Mouse (Mus musculus) CH12.LX (cell line): ENCODE results near the gene Sall1. TPM values are rescaled to one million over a fixed set of nuclear protein-coding genes. Genes with fewer than 3 reads are reported as not detected.

Experiments used
- DNase-seq: peaks from one replicate; pipeline ENCODE4 v3.0.0-alpha.2; 2013; ENCODE audit errors: extremely low read depth
- H3K27ac ChIP-seq: 2 replicates; pipeline ENCODE4 v1.5.1; 2012; ENCODE audit warnings: low read depth, mild to moderate bottlenecking, control low read depth, moderate library complexity; ENCODE audit not compliant: insufficient read depth
- H3K27me3 ChIP-seq: replicated peaks from 2 replicates; pipeline ENCODE3; 2012; ENCODE audit warnings: inconsistent platforms
- H3K36me3 ChIP-seq, 2 experiments: replicated peaks in 1 of 2; 2 replicates each; pipeline versions ENCODE3 to v1.6.1; 2012; ENCODE audit warnings: inconsistent platforms in 1 of 2, low read length in 1 of 2, mild to moderate bottlenecking in 1 of 2, mixed read lengths in 1 of 2, moderate library complexity in 1 of 2; ENCODE audit not compliant: control insufficient read depth in 1 of 2, insufficient read depth in 1 of 2
- H3K4me1 ChIP-seq, 2 experiments: 2 replicates each; pipeline ENCODE4 v1.6.1; 2012; ENCODE audit warnings: inconsistent platforms in 1 of 2, moderate library complexity in 1 of 2; ENCODE audit not compliant: insufficient read depth in 2 of 2, control insufficient read depth in 1 of 2
- H3K4me2 ChIP-seq: 2 replicates; pipeline ENCODE4 v1.6.1; 2012; ENCODE audit warnings: low read depth, mild to moderate bottlenecking, control low read depth; ENCODE audit not compliant: poor library complexity, insufficient read depth, severe bottlenecking
- H3K4me3 ChIP-seq, 3 experiments: fragments of 150-350 bp in 1 of 3; sonication (generic) in 1 of 3; replicated peaks in 1 of 3; 2 replicates each; pipeline versions ENCODE3 to v1.5.1; 2011 to 2012; ENCODE audit warnings: low read depth in 2 of 3, low read length in 2 of 3, mild to moderate bottlenecking in 2 of 3, moderate library complexity in 2 of 3, control low read depth in 1 of 3, improper control_type of control experiment in 1 of 3, inconsistent platforms in 1 of 3, mixed read lengths in 1 of 3; ENCODE audit not compliant: poor library complexity in 1 of 3
- H3K79me2 ChIP-seq: replicated peaks from 2 replicates; pipeline ENCODE4 v1.6.1; 2012; ENCODE audit warnings: mild to moderate bottlenecking, moderate library complexity; ENCODE audit not compliant: control insufficient read depth, poor library complexity, insufficient read depth, severe bottlenecking; ENCODE audit errors: extremely low read depth
- H3K9ac ChIP-seq: 2 replicates; pipeline ENCODE4 v1.6.1; 2012; ENCODE audit warnings: low read depth, mild to moderate bottlenecking, control low read depth, moderate library complexity; ENCODE audit not compliant: insufficient read depth
- H3K9me3 ChIP-seq: replicated peaks from 2 replicates; pipeline ENCODE3; 2012; ENCODE audit warnings: low read length, inconsistent platforms, mixed read lengths
- CHD1 ChIP-seq: IDR thresholded peaks from 2 replicates; pipeline ENCODE4 v1.6.1; 2012; ENCODE audit warnings: low read depth, low read length, improper control_type of control experiment, inconsistent platforms
- CHD2 ChIP-seq: IDR thresholded peaks from 2 replicates; pipeline ENCODE4 v1.6.1; 2011; ENCODE audit warnings: low read length, improper control_type of control experiment
- CTCF ChIP-seq, 2 experiments: IDR thresholded peaks in 1 of 2; conservative IDR thresholded peaks in 1 of 2; 2 replicates each; pipeline ENCODE4 v1.5.1; 2011 to 2012; ENCODE audit warnings: low read depth in 2 of 2, low read length in 2 of 2, improper control_type of control experiment in 1 of 2, inconsistent platforms in 1 of 2, mild to moderate bottlenecking in 1 of 2, moderate library complexity in 1 of 2
- ELF1 ChIP-seq: IDR thresholded peaks from 2 replicates; pipeline ENCODE4 v1.6.1; 2014; ENCODE audit warnings: low read depth, mild to moderate bottlenecking, inconsistent platforms, low read length, improper control_type of control experiment
- EP300 ChIP-seq: IDR thresholded peaks from 2 replicates; pipeline ENCODE4 v1.6.1; 2011; ENCODE audit warnings: low read length, improper control_type of control experiment
- ETS1 ChIP-seq: conservative IDR thresholded peaks from 2 replicates; pipeline ENCODE4 v1.6.1; 2012; ENCODE audit warnings: low read depth, mild to moderate bottlenecking, inconsistent platforms, low read length, improper control_type of control experiment, moderate library complexity
- JUND ChIP-seq: conservative IDR thresholded peaks from 2 replicates; pipeline ENCODE4 v1.6.1; 2011; ENCODE audit warnings: low read depth, low read length, improper control_type of control experiment
- KAT2A ChIP-seq: IDR thresholded peaks from 2 replicates; pipeline ENCODE4 v1.6.1; 2012; ENCODE audit warnings: low read length, improper control_type of control experiment, inconsistent platforms; ENCODE audit not compliant: insufficient replicate concordance
- MAFK ChIP-seq: IDR thresholded peaks from 2 replicates; pipeline ENCODE4 v1.6.1; 2011; ENCODE audit warnings: low read length, improper control_type of control experiment; ENCODE audit not compliant: insufficient replicate concordance
- MAX ChIP-seq: IDR thresholded peaks from 2 replicates; pipeline ENCODE4 v1.6.1; 2011; ENCODE audit warnings: low read length, improper control_type of control experiment
- MAZ ChIP-seq: IDR thresholded peaks from 2 replicates; pipeline ENCODE4 v1.6.1; 2012; ENCODE audit warnings: low read depth, mild to moderate bottlenecking, inconsistent platforms, low read length, improper control_type of control experiment, moderate library complexity
- MEF2A ChIP-seq: IDR thresholded peaks from 2 replicates; pipeline ENCODE4 v1.6.1; 2014; ENCODE audit warnings: low read depth, mild to moderate bottlenecking, inconsistent platforms, low read length, improper control_type of control experiment, borderline replicate concordance
- MXI1 ChIP-seq: IDR thresholded peaks from 2 replicates; pipeline ENCODE4 v1.6.1; 2011; ENCODE audit warnings: mild to moderate bottlenecking, low read depth, low read length, improper control_type of control experiment
- PAX5 ChIP-seq: IDR thresholded peaks from 2 replicates; pipeline ENCODE4 v1.6.1; 2012; ENCODE audit warnings: low read length, inconsistent platforms, mixed read lengths
- SIN3A ChIP-seq: IDR thresholded peaks from 2 replicates; pipeline ENCODE4 v1.6.1; 2012; ENCODE audit warnings: low read length, improper control_type of control experiment, inconsistent platforms
- TCF12 ChIP-seq: IDR thresholded peaks from 2 replicates; pipeline ENCODE4 v1.6.1; 2014; ENCODE audit warnings: low read depth, mild to moderate bottlenecking, inconsistent platforms, low read length, improper control_type of control experiment
- USF1 ChIP-seq: IDR thresholded peaks from 2 replicates; pipeline ENCODE4 v1.6.1; 2014; ENCODE audit warnings: low read depth, mild to moderate bottlenecking, inconsistent platforms, low read length, improper control_type of control experiment
- ZKSCAN1 ChIP-seq: IDR thresholded peaks from 2 replicates; pipeline ENCODE4 v1.6.1; 2012; ENCODE audit warnings: low read depth, inconsistent platforms, low read length, improper control_type of control experiment, borderline replicate concordance
- ZMIZ1 ChIP-seq: IDR thresholded peaks from 2 replicates; pipeline ENCODE4 v1.6.1; 2012; ENCODE audit warnings: low read depth, mild to moderate bottlenecking, inconsistent platforms, low read length, improper control_type of control experiment
- ZNF384 ChIP-seq: IDR thresholded peaks from 2 replicates; pipeline ENCODE4 v1.6.1; 2012; ENCODE audit warnings: low read depth, low read length, improper control_type of control experiment, inconsistent platforms
- dilution Hi-C: fragments of 300-500 bp; cut with MboI; formaldehyde crosslinking; loops from 2 replicates; pipeline ENCODE4 v1.14.3; 2020; ENCODE audit warnings: low sequenced_read_pairs; ENCODE audit not compliant: extremely low pct_unique_long_range_greater_than_20kb, extremely low pct_ligation_motif_present
- in situ Hi-C: fragments of 300-500 bp; cut with MboI; formaldehyde crosslinking; loops from 3 replicates; pipeline ENCODE4 v1.14.3; 2019; ENCODE audit warnings: low sequenced_read_pairs, low pct_ligation_motif_present, low pct_unique_long_range_greater_than_20kb, mixed read lengths
- polyA plus RNA-seq: library from polyadenylated mRNA; unstranded; fragments of >175 nt; gene quantifications from 2 replicates; pipeline ENCODE4 v1.2.1, GENCODE M21; 2012; ENCODE audit warnings: low read depth; ENCODE audit not compliant: insufficient read length
- total RNA-seq, 2 experiments: library from RNA; depleted of rRNA; stranded (reverse); fragments of 300-350 nt in 1 of 2; fragments of >200 nt in 1 of 2; gene quantifications; 2 replicates each; pipeline ENCODE4 v1.2.3; 2012 to 2014

Gene Sall1
- total RNA-seq (2012; rRNA removed) (not detected in 2 replicates), total RNA-seq (2014; rRNA removed) (not detected in 2 replicates), polyA plus RNA-seq (not detected in 2 replicates)

- no peak within 1 kb of the TSS for H3K27ac ChIP-seq
- dilution Hi-C loops (no loop called here), in situ Hi-C loops (no loop called here)
- H3K4me3 ChIP-seq = no peak within 1 kb of the TSS
- TF ChIP-seq ETS1 (no peak), MAX (no peak), CHD1 (no peak), SIN3A (no peak), ZKSCAN1 (no peak), USF1 (no peak), MAZ (no peak), JUND (no peak), CHD2 (no peak), ZNF384 (no peak), MAFK (no peak), KAT2A (no peak)
- TF ChIP-seq, all 38 proteins: peak for 0
- Histone ChIP-seq H3K36me3 (no peaks in the 10 kb centered on the region), H3K4me2 (no peak within 1 kb of the TSS), H3K4me1 (peaks cover 0 to 3% of the 10 kb centered on the region in 2 experiments; a peak in 1 of 4 replicates), H3K9me3 (peaks cover 59% of the 10 kb centered on the region), H3K27me3 (no peaks in the 10 kb centered on the region), H3K9ac (no peak within 1 kb of the TSS), H3K79me2 (no peaks in the 10 kb centered on the region)
- no peak for DNase-seq
Measured at GRCm38 (mm10) chr8:89043940-89044339, at the start of gene Sall1. Sall1 (minus strand) TSS chr8:89044162.

DNA sequence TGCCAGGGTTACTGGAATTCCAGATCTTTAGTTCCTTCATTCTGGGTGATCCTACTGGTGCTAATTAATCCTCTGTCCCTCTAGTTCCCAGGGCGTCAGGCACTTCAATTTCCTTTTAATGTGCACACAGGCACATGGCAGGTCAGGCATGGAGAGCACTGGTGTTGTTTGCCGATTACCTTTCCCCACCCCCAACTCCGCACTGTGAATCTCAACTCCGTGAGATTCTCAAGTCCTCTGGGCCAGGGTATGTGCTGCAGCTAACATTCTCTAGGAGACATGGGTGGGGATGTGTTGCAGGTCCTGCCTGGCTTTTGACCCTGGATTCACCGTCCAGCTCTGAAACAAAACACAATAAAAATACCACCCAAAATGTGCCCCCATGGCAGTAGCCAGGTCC is 46.0 kb upstream of the Sall1 start:
- no peak for TF ChIP-seq PAX5
- no peak for TF ChIP-seq ZMIZ1
- no peak for TF ChIP-seq CHD1
- no peak for TF ChIP-seq MAX
- TF ChIP-seq EP300 = no peak
- TF ChIP-seq CTCF (conservative IDR thresholded peaks at IDR 0.05 in 1 of 2, IDR thresholded peaks at IDR 0.05 in 1 of 2; ENCODE audit: low read depth in 2 of 2, low read length in 2 of 2) = no peak
- no peak for TF ChIP-seq ELF1
- TF ChIP-seq MXI1 = no peak
- TF ChIP-seq USF1 = no peak
- no peak for TF ChIP-seq MEF2A
- no peak for TF ChIP-seq TCF12
- Histone ChIP-seq H3K9ac (no peak overlapping the region), H3K36me3 (no peaks in the 10 kb centered on the region), H3K27ac (no peak overlapping the region), H3K4me2 (no peak overlapping the region), H3K4me1 (no peaks in the 10 kb centered on the region), H3K27me3 (no peaks in the 10 kb centered on the region), H3K79me2 (no peaks in the 10 kb centered on the region), H3K9me3 (peaks cover 27% of the 10 kb centered on the region), H3K4me3 (no peak overlapping the region)
- in situ Hi-C loops (no loop called here), dilution Hi-C loops (no loop called here)
- DNase-seq = no peak
